Mouse (Mus musculus): Measurements from ENCODE around the gene Olfr1404. TPM values are rescaled to one million over a fixed set of nuclear protein-coding genes. Genes with fewer than 3 reads are reported as not detected.
"Not testable (repeated sequence)": the region's sequence is repeated elsewhere in the genome, so short reads cannot be mapped to it uniquely, and the experiment has no call there.

Olfr1404 gene
- total RNA-seq, 1 experiment, result not detected

GRCm38 (mm10) chr1:173196359-173196758, 15.8 kb upstream of the Olfr1404 start:
- no peak for DNase-seq (ENCODE audit: low read depth, low spot score)
- Histone ChIP-seq H3K36me3 (ENCODE audit: control insufficient read depth, insufficient read depth, low read length, poor library complexity, severe bottlenecking) (no peaks in the 10 kb centered on the region), H3K4me1 (ENCODE audit: control insufficient read depth in 2 of 2, insufficient read depth in 2 of 2, low read length in 2 of 2, poor library complexity in 1 of 2) (no peaks in the 10 kb centered on the region), H3K9ac (ENCODE audit: insufficient read depth, low read depth, low read length, poor library complexity, severe bottlenecking) (no peak overlapping the region), H3K27ac (ENCODE audit: insufficient read depth, low read depth, low read length, poor library complexity, severe bottlenecking) (no peak overlapping the region), H3K9me3 (ENCODE audit: control insufficient read depth, insufficient read depth, low read depth, low read length) (no peaks in the 10 kb centered on the region), H3K4me3 (ENCODE audit: insufficient read depth in 1 of 2, low read depth in 1 of 2, low read length in 2 of 2, poor library complexity in 1 of 2, severe bottlenecking in 1 of 2) (no peak overlapping the region)
- TF ChIP-seq HCFC1 (IDR thresholded peaks at IDR 0.05; ENCODE audit: borderline replicate concordance, insufficient read depth, low read length), result no peak
- TF ChIP-seq MAFK (IDR thresholded peaks at IDR 0.05; ENCODE audit: insufficient read depth, low read depth, low read length), result no peak
- no peak for TF ChIP-seq ZNF384 (IDR thresholded peaks at IDR 0.05; ENCODE audit: low read depth, low read length)
- TF ChIP-seq ZC3H11A (IDR thresholded peaks at IDR 0.05; ENCODE audit: borderline replicate concordance, low read depth, low read length), result no peak
- TF ChIP-seq CHD2 (IDR thresholded peaks at IDR 0.05; ENCODE audit: low read depth, low read length), result no peak
- in situ Hi-C loops (cut with MboI; ENCODE audit: low sequenced_read_pairs in 2 of 2, unreplicated experiment in 2 of 2), result no loop called here

GRCm38 (mm10) chr1:173197508-173197907, 14.7 kb upstream of the Olfr1404 start, which contains the start of gene Olfr218:
Gene Olfr218, plus strand, starts transcription at chr1:173197808.
- H3K9me3 ChIP-seq (ENCODE audit: control insufficient read depth, insufficient read depth, low read depth, low read length), result no peaks in the 10 kb centered on the region
- H3K4me3 ChIP-seq (ENCODE audit: insufficient read depth in 1 of 2, low read depth in 1 of 2, low read length in 2 of 2, poor library complexity in 1 of 2, severe bottlenecking in 1 of 2), result no peak within 1 kb of the TSS
- no peak for DNase-seq (ENCODE audit: low read depth, low spot score)
- no peaks in the 10 kb centered on the region for H3K36me3 ChIP-seq (ENCODE audit: control insufficient read depth, insufficient read depth, low read length, poor library complexity, severe bottlenecking)
- no peak within 1 kb of the TSS for H3K9ac ChIP-seq (ENCODE audit: insufficient read depth, low read depth, low read length, poor library complexity, severe bottlenecking)
- TF ChIP-seq HCFC1 (IDR thresholded peaks at IDR 0.05; ENCODE audit: borderline replicate concordance, insufficient read depth, low read length) (no peak), CHD2 (IDR thresholded peaks at IDR 0.05; ENCODE audit: low read depth, low read length) (no peak), MAFK (IDR thresholded peaks at IDR 0.05; ENCODE audit: insufficient read depth, low read depth, low read length) (no peak), ZC3H11A (IDR thresholded peaks at IDR 0.05; ENCODE audit: borderline replicate concordance, low read depth, low read length) (no peak), ZNF384 (IDR thresholded peaks at IDR 0.05; ENCODE audit: low read depth, low read length) (no peak)
- H3K4me1 ChIP-seq (ENCODE audit: control insufficient read depth in 2 of 2, insufficient read depth in 2 of 2, low read length in 2 of 2, poor library complexity in 1 of 2), result no peaks in the 10 kb centered on the region
- in situ Hi-C loops (cut with MboI; ENCODE audit: low sequenced_read_pairs in 2 of 2, unreplicated experiment in 2 of 2), result no loop called here
- no peak within 1 kb of the TSS for H3K27ac ChIP-seq (ENCODE audit: insufficient read depth, low read depth, low read length, poor library complexity, severe bottlenecking)

- in situ Hi-C loops (cut with MboI; ENCODE audit: low sequenced_read_pairs in 2 of 2, unreplicated experiment in 2 of 2), result no loop called here
- Histone ChIP-seq H3K36me3 (ENCODE audit: control insufficient read depth, insufficient read depth, low read length, poor library complexity, severe bottlenecking) (no peaks in the 10 kb centered on the region), H3K9me3 (ENCODE audit: control insufficient read depth, insufficient read depth, low read depth, low read length) (no peaks in the 10 kb centered on the region), H3K9ac (ENCODE audit: insufficient read depth, low read depth, low read length, poor library complexity, severe bottlenecking) (no peak overlapping the region), H3K27ac (ENCODE audit: insufficient read depth, low read depth, low read length, poor library complexity, severe bottlenecking) (no peak overlapping the region), H3K4me1 (ENCODE audit: control insufficient read depth in 2 of 2, insufficient read depth in 2 of 2, low read length in 2 of 2, poor library complexity in 1 of 2) (no peaks in the 10 kb centered on the region), H3K4me3 (ENCODE audit: insufficient read depth in 1 of 2, low read depth in 1 of 2, low read length in 2 of 2, poor library complexity in 1 of 2, severe bottlenecking in 1 of 2) (no peak overlapping the region)
- DNase-seq (ENCODE audit: low read depth, low spot score), result no peak
- TF ChIP-seq ZNF384 (IDR thresholded peaks at IDR 0.05; ENCODE audit: low read depth, low read length), result no peak
- TF ChIP-seq ZC3H11A (IDR thresholded peaks at IDR 0.05; ENCODE audit: borderline replicate concordance, low read depth, low read length), result no peak
- no peak for TF ChIP-seq HCFC1 (IDR thresholded peaks at IDR 0.05; ENCODE audit: borderline replicate concordance, insufficient read depth, low read length)
- TF ChIP-seq CHD2 (IDR thresholded peaks at IDR 0.05; ENCODE audit: low read depth, low read length), result no peak
Observed at GRCm38 (mm10) chr1:173216481-173216880, 4.3 kb downstream of the Olfr1404 start.

GRCm38 (mm10) chr1:173227081-173227480, 14.9 kb downstream of the Olfr1404 start, which contains the start of gene Fcer1a:
Gene Fcer1a, minus strand, starts transcription at chr1:173227214.
- in situ Hi-C loops (cut with MboI; ENCODE audit: low sequenced_read_pairs in 2 of 2, unreplicated experiment in 2 of 2), result no loop called here
- TF ChIP-seq CHD2 (IDR thresholded peaks at IDR 0.05; ENCODE audit: low read depth, low read length) (no peak), ZC3H11A (IDR thresholded peaks at IDR 0.05; ENCODE audit: borderline replicate concordance, low read depth, low read length) (no peak), ZNF384 (IDR thresholded peaks at IDR 0.05; ENCODE audit: low read depth, low read length) (no peak), MAFK (IDR thresholded peaks at IDR 0.05; ENCODE audit: insufficient read depth, low read depth, low read length) (no peak), HCFC1 (IDR thresholded peaks at IDR 0.05; ENCODE audit: borderline replicate concordance, insufficient read depth, low read length) (no peak)
- no peak within 1 kb of the TSS for H3K27ac ChIP-seq (ENCODE audit: insufficient read depth, low read depth, low read length, poor library complexity, severe bottlenecking)
- DNase-seq (ENCODE audit: low read depth, low spot score), result no peak
- no peaks in the 10 kb centered on the region for H3K36me3 ChIP-seq (ENCODE audit: control insufficient read depth, insufficient read depth, low read length, poor library complexity, severe bottlenecking)
- no peak within 1 kb of the TSS for H3K9ac ChIP-seq (ENCODE audit: insufficient read depth, low read depth, low read length, poor library complexity, severe bottlenecking)
- no peak within 1 kb of the TSS for H3K4me3 ChIP-seq (ENCODE audit: insufficient read depth in 1 of 2, low read depth in 1 of 2, low read length in 2 of 2, poor library complexity in 1 of 2, severe bottlenecking in 1 of 2)
- H3K9me3 ChIP-seq (ENCODE audit: control insufficient read depth, insufficient read depth, low read depth, low read length), result no peaks in the 10 kb centered on the region
- no peaks in the 10 kb centered on the region for H3K4me1 ChIP-seq (ENCODE audit: control insufficient read depth in 2 of 2, insufficient read depth in 2 of 2, low read length in 2 of 2, poor library complexity in 1 of 2)

GRCm38 (mm10) chr1:173237004-173237403, 24.8 kb downstream of the Olfr1404 start:
- not testable (repeated sequence) for H3K9me3 ChIP-seq (ENCODE audit: control insufficient read depth, insufficient read depth, low read depth, low read length); H3K9ac ChIP-seq (ENCODE audit: insufficient read depth, low read depth, low read length, poor library complexity, severe bottlenecking); H3K27ac ChIP-seq (ENCODE audit: insufficient read depth, low read depth, low read length, poor library complexity, severe bottlenecking); H3K4me3 ChIP-seq (ENCODE audit: insufficient read depth in 1 of 2, low read depth in 1 of 2, low read length in 2 of 2, poor library complexity in 1 of 2, severe bottlenecking in 1 of 2); H3K36me3 ChIP-seq (ENCODE audit: control insufficient read depth, insufficient read depth, low read length, poor library complexity, severe bottlenecking); H3K4me1 ChIP-seq (ENCODE audit: control insufficient read depth in 2 of 2, insufficient read depth in 2 of 2, low read length in 2 of 2, poor library complexity in 1 of 2); DNase-seq (ENCODE audit: low read depth, low spot score)
- in situ Hi-C loops (cut with MboI; ENCODE audit: low sequenced_read_pairs in 2 of 2, unreplicated experiment in 2 of 2), result loop anchor here in 1 of 2 experiments (10.0 kb wide), 1 partner anchor 1118 kb away; no protein-coding TSS in a partner anchor
